Mouse (Mus musculus) embryonic facial prominence, embryonic 14.5 days (tissue): ENCODE results near the gene Abcc8. TPM values are rescaled to one million over a fixed set of nuclear protein-coding genes. Genes with fewer than 3 reads are reported as not detected.
"Not testable (repeated sequence)": the region's sequence is repeated elsewhere in the genome, so short reads cannot be mapped to it uniquely, and the experiment has no call there.

Experiments
- ATAC-seq: fragments of 200-750 bp; cut with Nextera tagmentation; 2 replicates; pipeline ENCODE4 v1.8.0; 2017; ENCODE audit warnings: low read depth, moderate number of reproducible peaks, moderate TSS enrichment
- DNase-seq: peaks from one replicate; pipeline ENCODE4 v3.0.0-alpha.2; 2015; ENCODE audit warnings: low spot score
- H3K27ac ChIP-seq: fragments of 300-500 bp; sonication (generic); replicated peaks from 2 replicates; pipeline ENCODE4 v1.5.1; 2014; ENCODE audit warnings: low read depth, mild to moderate bottlenecking, low read length, moderate library complexity
- H3K27me3 ChIP-seq: fragments of 300-500 bp; sonication (generic); replicated peaks from 2 replicates; pipeline ENCODE4 v1.6.1; 2014; ENCODE audit warnings: low read length; ENCODE audit not compliant: control insufficient read depth, insufficient read depth
- H3K36me3 ChIP-seq: fragments of 300-500 bp; sonication (generic); 2 replicates; pipeline ENCODE4 v1.6.1; 2014; ENCODE audit warnings: low read length, mixed read lengths; ENCODE audit not compliant: control insufficient read depth, insufficient read depth
- H3K4me1 ChIP-seq: fragments of 300-500 bp; sonication (generic); 2 replicates; pipeline ENCODE4 v1.6.1; 2014; ENCODE audit warnings: antibody characterized with exemption, low read length; ENCODE audit not compliant: control insufficient read depth, insufficient read depth
- H3K4me2 ChIP-seq: fragments of 300-500 bp; sonication (generic); 2 replicates; pipeline ENCODE4 v1.6.1; 2014; ENCODE audit warnings: low read depth, mild to moderate bottlenecking, low read length, moderate library complexity, mixed read lengths
- H3K4me3 ChIP-seq: fragments of 300-500 bp; sonication (generic); 2 replicates; pipeline ENCODE4 v1.5.1; 2014; ENCODE audit warnings: low read depth, mild to moderate bottlenecking, low read length
- H3K9ac ChIP-seq: fragments of 300-500 bp; sonication (generic); 2 replicates; pipeline ENCODE4 v1.6.1; 2014; ENCODE audit warnings: low read depth, mild to moderate bottlenecking, low read length, moderate library complexity, mixed read lengths
- H3K9me3 ChIP-seq: fragments of 300-500 bp; sonication (generic); 2 replicates; pipeline ENCODE4 v1.6.1; 2016; ENCODE audit warnings: low read length; ENCODE audit not compliant: control insufficient read depth
- WGBS: fragments of 180-500 bp; shearing (Covaris S2); extraction: QIAGEN DNeasy Blood & Tissue Kit; methylation state at CpG from one replicate; pipeline ENCODE4 v1.1.7; 2014; 5-methylcytosine and 5-hydroxymethylcytosine counted together
- polyA plus RNA-seq: library from polyadenylated mRNA; unstranded; fragments of >200 nt; fragmentation: Nextera tagmentation; extraction: Ambion mirVana; gene quantifications from 2 replicates; pipeline ENCODE4 v1.2.1, GENCODE M21; 2014

Abcc8 gene
- polyA plus RNA-seq, 1 experiment from 2014 or later, result 2.8 TPM

GRCm38 (mm10) chr7:46204775-46205174 lies 24.9 kb upstream of the Abcc8 start:
- H3K4me3 ChIP-seq, result no peak overlapping the region
- no peak overlapping the region for H3K9ac ChIP-seq
- no peaks in the 10 kb centered on the region for H3K9me3 ChIP-seq
- 77% methylated on average over 6 of the region's 6 CpGs for WGBS
- H3K27me3 ChIP-seq, result no peaks in the 10 kb centered on the region
- DNase-seq (no peak), ATAC-seq (no peak)
- H3K4me1 ChIP-seq, result no peaks in the 10 kb centered on the region
- H3K36me3 ChIP-seq, result no peaks in the 10 kb centered on the region
- no peak overlapping the region for H3K27ac ChIP-seq
- no peak overlapping the region for H3K4me2 ChIP-seq

GRCm38 (mm10) chr7:46204046-46204471 lies 24.2 kb upstream of the Abcc8 start:
- Histone ChIP-seq H3K9ac (no peak overlapping the region), H3K4me2 (no peak overlapping the region), H3K36me3 (no peaks in the 10 kb centered on the region), H3K9me3 (no peaks in the 10 kb centered on the region), H3K27ac (no peak overlapping the region), H3K4me1 (no peaks in the 10 kb centered on the region), H3K27me3 (no peaks in the 10 kb centered on the region), H3K4me3 (no peak overlapping the region)
- DNase-seq (peak; percentile 37), ATAC-seq (peak; percentile 37; the same call in 1 of the 2 replicates)
- WGBS, result 23% methylated on average over 11 of the region's 11 CpGs

GRCm38 (mm10) chr7:46201649-46202048 lies 21.8 kb upstream of the Abcc8 start:
- DNase-seq (peak; percentile 8), ATAC-seq (peak; percentile 54; the same call in 1 of the 2 replicates)
- Histone ChIP-seq H3K36me3 (no peaks in the 10 kb centered on the region), H3K9ac (no peak overlapping the region), H3K27ac (no peak overlapping the region), H3K9me3 (no peaks in the 10 kb centered on the region), H3K4me2 (no peak overlapping the region), H3K27me3 (no peaks in the 10 kb centered on the region), H3K4me1 (no peaks in the 10 kb centered on the region), H3K4me3 (no peak overlapping the region)
- 12% methylated on average over 13 of the region's 14 CpGs for WGBS

- Histone ChIP-seq H3K36me3 (no peaks in the 10 kb centered on the region), H3K9me3 (no peaks in the 10 kb centered on the region), H3K4me3 (no peak overlapping the region), H3K4me1 (no peaks in the 10 kb centered on the region), H3K9ac (no peak overlapping the region), H3K4me2 (no peak overlapping the region), H3K27me3 (no peaks in the 10 kb centered on the region), H3K27ac (no peak overlapping the region)
- ATAC-seq (no peak), DNase-seq (no peak)
- 65% methylated on average over 6 of the region's 6 CpGs for WGBS
These were observed 20.2 kb upstream of the Abcc8 start for GRCm38 (mm10) chr7:46200021-46200420.

- H3K4me3 ChIP-seq, result no peak overlapping the region
- H3K9me3 ChIP-seq, result no peaks in the 10 kb centered on the region
- no peaks in the 10 kb centered on the region for H3K27me3 ChIP-seq
- no peaks in the 10 kb centered on the region for H3K4me1 ChIP-seq
- WGBS, result 84% methylated on average over 5 of the region's 5 CpGs
- no peaks in the 10 kb centered on the region for H3K36me3 ChIP-seq
- ATAC-seq (no peak), DNase-seq (no peak)
- no peak overlapping the region for H3K27ac ChIP-seq
- no peak overlapping the region for H3K9ac ChIP-seq
- no peak overlapping the region for H3K4me2 ChIP-seq
These were observed 15.5 kb upstream of the Abcc8 start for GRCm38 (mm10) chr7:46195356-46195755.

GRCm38 (mm10) chr7:46184232-46184631 lies 4.4 kb upstream of the Abcc8 start:
- Histone ChIP-seq H3K36me3 (no peaks in the 10 kb centered on the region), H3K4me1 (no peaks in the 10 kb centered on the region), H3K4me3 (no peak overlapping the region), H3K9ac (no peak overlapping the region), H3K4me2 (no peak overlapping the region), H3K27ac (no peak overlapping the region), H3K27me3 (peaks cover 20% of the 10 kb centered on the region), H3K9me3 (no peaks in the 10 kb centered on the region)
- no peak for DNase-seq
- ATAC-seq, result no peak

- H3K4me2 ChIP-seq, result no peak overlapping the region
- H3K9ac ChIP-seq, result no peak overlapping the region
- no peaks in the 10 kb centered on the region for H3K9me3 ChIP-seq
- peaks cover 37% of the 10 kb centered on the region for H3K27me3 ChIP-seq
- WGBS, result 3% methylated on average over 3 of the region's 3 CpGs
- DNase-seq (peak; percentile 50), ATAC-seq (peak; percentile 77)
- no peaks in the 10 kb centered on the region for H3K36me3 ChIP-seq
- no peak overlapping the region for H3K27ac ChIP-seq
- no peaks in the 10 kb centered on the region for H3K4me1 ChIP-seq
- H3K4me3 ChIP-seq, result no peak overlapping the region
These were observed 1.8 kb upstream of the Abcc8 start for GRCm38 (mm10) chr7:46181590-46181989.

GRCm38 (mm10) chr7:46168980-46169379 lies 10.9 kb downstream of the Abcc8 start:
- WGBS, result 79% methylated on average over 1 of the region's 1 CpGs

GRCm38 (mm10) chr7:46168402-46168801 lies 11.4 kb downstream of the Abcc8 start:
- DNase-seq (no peak), ATAC-seq (no peak)
- Histone ChIP-seq H3K36me3 (no peaks in the 10 kb centered on the region), H3K4me3 (no peak overlapping the region), H3K4me2 (no peak overlapping the region), H3K4me1 (no peaks in the 10 kb centered on the region), H3K27me3 (no peaks in the 10 kb centered on the region), H3K9me3 (no peaks in the 10 kb centered on the region), H3K27ac (no peak overlapping the region), H3K9ac (no peak overlapping the region)
- WGBS, result 83% methylated on average over 6 of the region's 6 CpGs

More at GRCm38 (mm10) chr7:46168980-46169379, 10.9 kb downstream of the Abcc8 start:
- H3K27me3 ChIP-seq, H3K9ac ChIP-seq, DNase-seq, H3K27ac ChIP-seq, ATAC-seq, H3K9me3 ChIP-seq, H3K4me2 ChIP-seq, H3K4me3 ChIP-seq, H3K36me3 ChIP-seq, H3K4me1 ChIP-seq: not testable (repeated sequence)
